Mouse (Mus musculus) limb, embryonic 10.5 days (tissue): ENCODE measurements around the gene St3gal4. TPM values are rescaled to one million over a fixed set of nuclear protein-coding genes. Genes with fewer than 3 reads are reported as not detected.

Source experiments
- DNase-seq: peaks from one replicate; pipeline ENCODE4 v3.0.0-alpha.2; 2017; ENCODE audit warnings: low spot score
- H3K27ac ChIP-seq: fragments of 300-500 bp; sonication (generic); 2 replicates; pipeline ENCODE4 v1.5.1; 2016; ENCODE audit warnings: mild to moderate bottlenecking
- H3K27me3 ChIP-seq: fragments of 300-500 bp; sonication (generic); 2 replicates; pipeline ENCODE4 v1.6.1; 2016; ENCODE audit warnings: low read depth, mild to moderate bottlenecking; ENCODE audit not compliant: poor library complexity, severe bottlenecking
- H3K36me3 ChIP-seq: fragments of 300-500 bp; sonication (generic); 2 replicates; pipeline ENCODE4 v1.6.1; 2016; ENCODE audit warnings: mild to moderate bottlenecking, moderate library complexity
- H3K4me1 ChIP-seq: fragments of 300-500 bp; sonication (generic); 2 replicates; pipeline ENCODE4 v1.6.1; 2016
- H3K4me3 ChIP-seq: fragments of 300-500 bp; sonication (generic); 2 replicates; pipeline ENCODE4 v1.5.1; 2016; ENCODE audit warnings: mild to moderate bottlenecking, moderate library complexity
- H3K9me3 ChIP-seq: fragments of 300-500 bp; sonication (generic); replicated peaks from 2 replicates; pipeline ENCODE4 v1.6.1; 2016; ENCODE audit warnings: mild to moderate bottlenecking
- WGBS: fragments of 180-500 bp; shearing (Covaris S2); methylation state at CpG from one replicate; pipeline ENCODE4 v1.1.7; 2016; 5-methylcytosine and 5-hydroxymethylcytosine counted together
- polyA plus RNA-seq: library from polyadenylated mRNA; unstranded; fragments of >200 nt; fragmentation: Nextera tagmentation; extraction: Ambion mirVana; gene quantifications from 2 replicates; pipeline ENCODE4 v1.2.1, GENCODE M21; 2016

Gene St3gal4
- polyA plus RNA-seq, 1 experiment from 2014 or later: 21.3 TPM

DNA sequence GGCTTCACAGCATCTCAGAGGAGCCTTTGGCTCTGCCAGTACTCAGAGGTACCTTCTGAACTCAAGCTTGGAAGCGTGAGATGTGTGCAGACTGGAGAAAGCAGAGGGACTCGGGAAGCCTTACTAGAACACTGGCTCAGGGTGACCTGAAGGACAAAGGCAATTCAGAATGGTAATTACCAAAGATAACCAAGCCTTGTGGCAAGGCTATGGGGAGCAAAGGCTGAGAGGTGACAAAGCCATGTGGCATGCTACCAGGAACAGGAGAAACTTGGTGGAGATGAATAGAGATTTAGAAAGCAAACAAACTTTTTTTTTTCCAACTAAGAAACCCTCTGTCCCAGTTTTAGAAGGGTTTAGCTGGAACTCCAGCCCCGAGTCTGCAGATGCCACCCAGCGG lies 8.5 kb downstream of the St3gal4 start:
- Histone ChIP-seq H3K27ac (peak overlapping the region; percentile 86), H3K4me3 (no peak overlapping the region), H3K4me1 (peaks cover 80% of the 10 kb centered on the region), H3K27me3 (no peaks in the 10 kb centered on the region), H3K36me3 (peaks cover 5% of the 10 kb centered on the region; the same call in 1 of the 2 replicates), H3K9me3 (no peaks in the 10 kb centered on the region)
- 78% methylated on average over 4 of the region's 4 CpGs for WGBS
- no peak for DNase-seq

GRCm38 (mm10) chr9:35110051-35110450 lies 9.0 kb downstream of the St3gal4 start:
- WGBS: 90% methylated on average over 5 of the region's 5 CpGs
- peaks cover 76% of the 10 kb centered on the region for H3K4me1 ChIP-seq
- peak overlapping the region; percentile 86 for H3K27ac ChIP-seq

GRCm38 (mm10) chr9:35108916-35109315 lies 10.2 kb downstream of the St3gal4 start:
- 53% methylated on average over 5 of the region's 5 CpGs for WGBS
- Histone ChIP-seq H3K4me3 (no peak overlapping the region), H3K4me1 (peaks cover 64% of the 10 kb centered on the region), H3K27me3 (no peaks in the 10 kb centered on the region), H3K9me3 (no peaks in the 10 kb centered on the region), H3K36me3 (peaks cover 5% of the 10 kb centered on the region; the same call in 1 of the 2 replicates), H3K27ac (peak overlapping the region; percentile 86)
- peak; percentile 51 for DNase-seq

More at GRCm38 (mm10) chr9:35110051-35110450, 9.0 kb downstream of the St3gal4 start:
- no peaks in the 10 kb centered on the region for H3K9me3 ChIP-seq
- H3K27me3 ChIP-seq: no peaks in the 10 kb centered on the region
- peaks cover 5% of the 10 kb centered on the region; the same call in 1 of the 2 replicates for H3K36me3 ChIP-seq
- no peak overlapping the region for H3K4me3 ChIP-seq
- DNase-seq: no peak

- no peak overlapping the region for H3K4me3 ChIP-seq
- no peak for DNase-seq
- H3K36me3 ChIP-seq: peaks cover 3% of the 10 kb centered on the region
- H3K9me3 ChIP-seq: no peaks in the 10 kb centered on the region
- H3K4me1 ChIP-seq: peaks cover 61% of the 10 kb centered on the region
- 82% methylated on average over 3 of the region's 3 CpGs for WGBS
- peak overlapping the region; percentile 86 for H3K27ac ChIP-seq
- no peaks in the 10 kb centered on the region for H3K27me3 ChIP-seq
Measured at GRCm38 (mm10) chr9:35108066-35108465, 11.0 kb downstream of the St3gal4 start.

DNA sequence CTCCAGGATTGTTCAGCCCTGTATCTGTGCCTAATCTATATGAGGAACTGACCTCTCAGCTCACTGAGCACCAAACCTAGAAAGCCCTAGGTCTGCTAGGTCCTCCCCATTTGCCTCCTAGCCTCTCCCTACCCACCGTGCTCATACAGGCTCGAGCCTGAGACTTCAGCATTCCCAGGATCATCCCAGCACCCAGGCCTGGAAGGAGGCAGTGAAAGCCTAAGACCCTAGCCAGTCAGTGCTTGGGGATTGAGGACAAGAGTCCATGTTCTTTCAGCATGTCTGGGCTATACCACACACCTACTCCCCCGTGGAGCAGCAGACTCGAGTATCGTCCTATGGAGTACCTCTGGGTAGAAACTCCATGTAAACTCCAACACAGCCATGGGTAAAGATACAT lies 11.7 kb downstream of the St3gal4 start:
- peaks cover 5% of the 10 kb centered on the region for H3K36me3 ChIP-seq
- H3K27me3 ChIP-seq: no peaks in the 10 kb centered on the region
- WGBS: 93% methylated on average over 5 of the region's 5 CpGs
- no peaks in the 10 kb centered on the region for H3K9me3 ChIP-seq
- H3K27ac ChIP-seq: 0 out of 2 replicates have a peak overlapping the region, but pooled peaks have one; percentile 50
- no peak for DNase-seq
- no peak overlapping the region for H3K4me3 ChIP-seq
- H3K4me1 ChIP-seq: peaks cover 58% of the 10 kb centered on the region

GRCm38 (mm10) chr9:35105884-35106880 lies 12.9 kb downstream of the St3gal4 start:
- Histone ChIP-seq H3K4me3 (no peak overlapping the region), H3K4me1 (peaks cover 46% of the 10 kb centered on the region), H3K36me3 (peaks cover 5% of the 10 kb centered on the region), H3K27ac (peak overlapping the region; percentile 19; the same call in 1 of the 2 replicates), H3K27me3 (no peaks in the 10 kb centered on the region), H3K9me3 (no peaks in the 10 kb centered on the region)
- no peak for DNase-seq
- WGBS: 71% methylated on average over 15 of the region's 15 CpGs

GRCm38 (mm10) chr9:35105438-35105837 lies 13.6 kb downstream of the St3gal4 start:
- Histone ChIP-seq H3K36me3 (peaks cover 7% of the 10 kb centered on the region), H3K27me3 (no peaks in the 10 kb centered on the region), H3K4me1 (peaks cover 39% of the 10 kb centered on the region), H3K27ac (no peak overlapping the region), H3K4me3 (no peak overlapping the region), H3K9me3 (no peaks in the 10 kb centered on the region)
- DNase-seq: no peak
- WGBS: 72% methylated on average over 2 of the region's 2 CpGs

GRCm38 (mm10) chr9:35104711-35105110 lies 14.4 kb downstream of the St3gal4 start:
- H3K27ac ChIP-seq: no peak overlapping the region
- H3K4me1 ChIP-seq: peaks cover 31% of the 10 kb centered on the region
- H3K36me3 ChIP-seq: peaks cover 7% of the 10 kb centered on the region
- no peak overlapping the region for H3K4me3 ChIP-seq
- no peaks in the 10 kb centered on the region for H3K27me3 ChIP-seq
- H3K9me3 ChIP-seq: no peaks in the 10 kb centered on the region
- no peak for DNase-seq
- WGBS: 85% methylated on average over 4 of the region's 4 CpGs

GRCm38 (mm10) chr9:35098762-35099161 lies 20.3 kb downstream of the St3gal4 start:
- Histone ChIP-seq H3K4me1 (no peaks in the 10 kb centered on the region), H3K4me3 (no peak overlapping the region), H3K9me3 (no peaks in the 10 kb centered on the region), H3K36me3 (peaks cover 11% of the 10 kb centered on the region), H3K27ac (no peak overlapping the region), H3K27me3 (no peaks in the 10 kb centered on the region)
- DNase-seq: no peak
- 84% methylated on average over 4 of the region's 4 CpGs for WGBS

DNA sequence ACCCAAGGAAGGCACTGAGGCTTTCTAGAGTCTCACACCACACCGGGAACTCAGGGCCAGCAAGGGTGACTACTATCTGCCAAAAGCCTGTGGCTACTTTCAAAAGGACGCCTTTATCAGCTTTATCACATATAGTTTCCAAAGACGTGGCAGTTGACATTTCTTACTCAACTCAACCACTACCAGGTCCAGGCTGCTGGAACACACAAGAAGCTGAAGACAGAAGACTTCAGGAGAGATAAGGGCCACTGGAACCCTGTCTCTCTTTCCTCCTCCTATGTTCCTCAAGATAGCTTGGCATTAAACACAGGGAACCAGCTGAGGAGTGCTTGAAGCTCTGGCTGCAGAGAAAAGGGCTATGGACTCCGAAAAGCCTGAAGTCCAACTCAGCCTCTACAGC lies 21.2 kb downstream of the St3gal4 start:
- Histone ChIP-seq H3K4me1 (no peaks in the 10 kb centered on the region), H3K27me3 (no peaks in the 10 kb centered on the region), H3K27ac (no peak overlapping the region), H3K36me3 (peaks cover 7% of the 10 kb centered on the region; the same call in 1 of the 2 replicates), H3K9me3 (no peaks in the 10 kb centered on the region), H3K4me3 (no peak overlapping the region)
- DNase-seq: no peak
- 94% methylated on average over 4 of the region's 4 CpGs for WGBS

GRCm38 (mm10) chr9:35095726-35096125 lies 23.3 kb downstream of the St3gal4 start:
- WGBS: 81% methylated on average over 1 of the region's 1 CpGs
- Histone ChIP-seq H3K36me3 (peaks cover 4% of the 10 kb centered on the region; the same call in 1 of the 2 replicates), H3K27me3 (no peaks in the 10 kb centered on the region), H3K27ac (no peak overlapping the region), H3K4me3 (no peak overlapping the region), H3K4me1 (no peaks in the 10 kb centered on the region), H3K9me3 (no peaks in the 10 kb centered on the region)
- no peak for DNase-seq

- 94% methylated on average over 3 of the region's 3 CpGs for WGBS
- DNase-seq: no peak
- no peaks in the 10 kb centered on the region for H3K4me1 ChIP-seq
- H3K27ac ChIP-seq: no peak overlapping the region
- H3K36me3 ChIP-seq: no peaks in the 10 kb centered on the region
- H3K4me3 ChIP-seq: no peak overlapping the region
- H3K9me3 ChIP-seq: no peaks in the 10 kb centered on the region
- no peaks in the 10 kb centered on the region for H3K27me3 ChIP-seq
Measured at GRCm38 (mm10) chr9:35093350-35093749, 25.7 kb downstream of the St3gal4 start.

GRCm38 (mm10) chr9:35092904-35093303 lies 26.2 kb downstream of the St3gal4 start:
- 95% methylated on average over 2 of the region's 2 CpGs for WGBS
- no peaks in the 10 kb centered on the region for H3K27me3 ChIP-seq
- H3K4me3 ChIP-seq: no peak overlapping the region
- no peaks in the 10 kb centered on the region for H3K4me1 ChIP-seq
- H3K36me3 ChIP-seq: no peaks in the 10 kb centered on the region
- H3K9me3 ChIP-seq: no peaks in the 10 kb centered on the region
- DNase-seq: no peak
- no peak overlapping the region for H3K27ac ChIP-seq
